ENCODE assay signal across 8 mouse cellular contexts in genomic region chr5:21263202-21264055, GRCm38 (mm10).
A peak's percentile ranks its signal among the peaks of the same experiment; 100 is the strongest.
DNase-seq lines count a peak whose midpoint lies in the region; ATAC-seq and TF ChIP-seq lines count a peak whose summit lies in the region.

No protein-coding gene starts in this region.

- no peak for TF ChIP-seq CTCF in MEL (IDR thresholded peaks at IDR 0.05 in 2 of 3, conservative IDR thresholded peaks at IDR 0.05 in 1 of 3; ENCODE audit: control insufficient read depth in 1 of 3, insufficient read depth in 1 of 3, low read depth in 2 of 3, low read length in 3 of 3, poor library complexity in 1 of 3, severe bottlenecking in 1 of 3)

- 0 out of 2 replicates have a peak overlapping the region, but pooled peaks have one; percentile 7 for H3K4me2 ChIP-seq in forebrain, embryonic 13.5 days
- H3K4me2 ChIP-seq in intestine, embryonic 15.5 days (replicated peaks): no peak overlapping the region

- H3K27me3 ChIP-seq in MEL (ENCODE audit: control insufficient read depth in 1 of 2, insufficient read depth in 2 of 2, low read length in 2 of 2): no peaks in the 10 kb centered on the region
- no peaks in the 10 kb centered on the region for H3K27me3 ChIP-seq in forebrain, embryonic 13.5 days
- H3K27me3 ChIP-seq in intestine, embryonic 15.5 days (replicated peaks): no peaks in the 10 kb centered on the region

- peak overlapping the region; percentile 53 for H3K27ac ChIP-seq in MEL (ENCODE audit: control insufficient read depth, low read depth, low read length)
- peak overlapping the region; percentile 60 for H3K27ac ChIP-seq in forebrain, embryonic 13.5 days
- no peak overlapping the region for H3K27ac ChIP-seq in intestine, embryonic 15.5 days

- WGBS in forebrain, embryonic 13.5 days: 29% methylated on average over 18 of the region's 18 CpGs
- 57% methylated on average over 18 of the region's 18 CpGs for WGBS in intestine, embryonic 15.5 days

- H3K4me3 ChIP-seq in MEL (ENCODE audit: control insufficient read depth in 1 of 2, insufficient read depth in 1 of 2, low read depth in 2 of 2, low read length in 2 of 2): peak overlapping the region; percentile 21 to 33; a peak in 3 of 4 replicates
- H3K4me3 ChIP-seq in forebrain, embryonic 13.5 days: no peak overlapping the region
- no peak overlapping the region for H3K4me3 ChIP-seq in intestine, embryonic 15.5 days (replicated peaks)

- peak; percentile 54 for ATAC-seq in forebrain, embryonic 13.5 days
- ATAC-seq in intestine, embryonic 15.5 days: no peak

- no peak for TF ChIP-seq POLR2A in MEL (IDR thresholded peaks at IDR 0.05; ENCODE audit: control insufficient read depth in 1 of 2, insufficient read depth in 1 of 2, low read depth in 1 of 2, low read length in 2 of 2, poor library complexity in 1 of 2)

- no peaks in the 10 kb centered on the region for H3K79me2 ChIP-seq in MEL (ENCODE audit: control insufficient read depth, insufficient read depth, low read length, poor library complexity)

- H3K9ac ChIP-seq in MEL (ENCODE audit: control insufficient read depth, low read depth, low read length, poor library complexity, severe bottlenecking): peak overlapping the region; percentile 28
- no peak overlapping the region for H3K9ac ChIP-seq in forebrain, embryonic 13.5 days
- H3K9ac ChIP-seq in intestine, embryonic 15.5 days: no peak overlapping the region

- H3K9me3 ChIP-seq in MEL (replicated peaks; ENCODE audit: insufficient read depth, low read length): no peaks in the 10 kb centered on the region
- no peaks in the 10 kb centered on the region for H3K9me3 ChIP-seq in forebrain, embryonic 13.5 days (replicated peaks)
- H3K9me3 ChIP-seq in intestine, embryonic 15.5 days: no peaks in the 10 kb centered on the region

- H3K4me1 ChIP-seq in MEL (ENCODE audit: control insufficient read depth in 1 of 2, insufficient read depth in 2 of 2, low read length in 2 of 2): peaks cover 0 to 14% of the 10 kb centered on the region in 2 experiments; a peak in 2 of 4 replicates
- peaks cover 28% of the 10 kb centered on the region for H3K4me1 ChIP-seq in forebrain, embryonic 13.5 days
- H3K4me1 ChIP-seq in intestine, embryonic 15.5 days (replicated peaks): 0 out of 2 replicates have a peak, but pooled peaks cover 2% of the 10 kb centered on the region

- peaks cover 0 to 11% of the 10 kb centered on the region in 2 experiments; a peak in 2 of 4 replicates for H3K36me3 ChIP-seq in MEL (ENCODE audit: control insufficient read depth in 1 of 2, insufficient read depth in 2 of 2, low read length in 2 of 2)
- H3K36me3 ChIP-seq in forebrain, embryonic 13.5 days (ENCODE audit: poor library complexity, severe bottlenecking): no peaks in the 10 kb centered on the region
- H3K36me3 ChIP-seq in intestine, embryonic 15.5 days: no peaks in the 10 kb centered on the region

- no peak for TF ChIP-seq RAD21 in MEL (IDR thresholded peaks at IDR 0.05; ENCODE audit: low read depth, low read length)

- TF ChIP-seq EP300 in MEL (IDR thresholded peaks at IDR 0.05; ENCODE audit: low read depth in 1 of 2, low read length in 2 of 2): peak; percentile 35 to 69; a peak in 2 of 4 replicates

- peak; percentile 19 for DNase-seq in 3134 (ENCODE audit: extremely low read depth, insufficient read length, low spot score)
- peak; percentile 72 for DNase-seq in MEL (ENCODE audit: low read depth, low spot score)
- DNase-seq in lung, postnatal 25 days (ENCODE audit: low spot score): peak; percentile 35
- no peak for DNase-seq in spleen, postnatal 36 days (ENCODE audit: low spot score in 2 of 2)
- DNase-seq in heart, adult 9 months (ENCODE audit: low spot score in 2 of 2): no peak
- DNase-seq in urinary bladder, postnatal 10 days (ENCODE audit: low spot score): no peak

TF ChIP-seq in MEL, 35 proteins besides CTCF, POLR2A, EP300 and RAD21:
- TF ChIP-seq MXI1 (IDR thresholded peaks at IDR 0.05; ENCODE audit: low read depth, low read length) (peak; percentile 62; the same call in 1 of the 2 replicates), SMC3 (IDR thresholded peaks at IDR 0.05; ENCODE audit: low read depth, low read length) (0 out of 2 replicates have a peak, but pooled peaks have one; percentile 6), GABPA (IDR thresholded peaks at IDR 0.05; ENCODE audit: low read depth, low read length) (no peak), ELF1 (IDR thresholded peaks at IDR 0.05; ENCODE audit: low read depth, low read length) (no peak), SIN3A (IDR thresholded peaks at IDR 0.05; ENCODE audit: low read length) (peak; percentile 37), MYB (IDR thresholded peaks at IDR 0.05; ENCODE audit: low read depth, low read length) (0 out of 2 replicates have a peak, but pooled peaks have one; percentile 54), ZNF384 (IDR thresholded peaks at IDR 0.05; ENCODE audit: low read depth, low read length) (0 out of 2 replicates have a peak, but pooled peaks have one; percentile 5), MAZ (IDR thresholded peaks at IDR 0.05; ENCODE audit: low read depth, low read length) (no peak)

Comparison
In these comparisons a context has a peak if more than half of its experiments do, and no peak if none do; other contexts are left out.
1. DNase-seq: peak in 3134 (single experiment), MEL (single experiment) and lung, postnatal 25 days (single experiment); none in spleen, postnatal 36 days (0 of 2), heart, adult 9 months (0 of 2) and urinary bladder, postnatal 10 days (single experiment).
2. H3K4me3 ChIP-seq: peak in MEL (2 of 2); none in forebrain, embryonic 13.5 days (single experiment) and intestine, embryonic 15.5 days (single experiment).